Mouse (Mus musculus): ENCODE measurements around the gene Fam168a. TPM values are rescaled to one million over a fixed set of nuclear protein-coding genes. Genes with fewer than 3 reads are reported as not detected.

The Fam168a gene
- total RNA-seq, 2 experiments from 2014 or later = 217 to 233 TPM

Small RNA genes within 50 kb of the gene (microRNA-seq; reads per million reads assigned to microRNA genes)
- gene Mir3102 = 623 to 1,067 reads per million in 2 experiments

Other genes starting within 250 kb of the Fam168a start
- gene Ucp3, start 233.6 kb upstream of the Fam168a start, total RNA-seq (2021) = 1 to 10 TPM; 1.9 to 2.8 TPM
- 10 to 100 TPM; 60.5 to 73.3 TPM for gene Ucp2, start 213.3 kb upstream of the Fam168a start, total RNA-seq (2021)
- under 1 TPM; 0.36 to 0.77 TPM for gene Dnajb13, start 191.7 kb upstream of the Fam168a start, total RNA-seq (2021)
- gene Coa4, start 169.6 kb upstream of the Fam168a start, total RNA-seq (2021) = 1 to 10 TPM; 8.0 TPM
- gene Rab6a, start 99.2 kb upstream of the Fam168a start, total RNA-seq (2021) = 100 to 1,000 TPM; 373 to 390 TPM
- 10 to 100 TPM; 70.4 to 74.7 TPM for gene Mrpl48, start 98.3 kb upstream of the Fam168a start, total RNA-seq (2021)
- gene Plekhb1, start 44.2 kb upstream of the Fam168a start, total RNA-seq (2021) = 100 to 1,000 TPM; 285 to 292 TPM
- 10 to 100 TPM; 11.5 to 13.7 TPM for gene Relt, start 156.8 kb downstream of the Fam168a start, total RNA-seq (2021)
- gene Arhgef17, start 225.5 kb downstream of the Fam168a start, total RNA-seq (2021) = 100 to 1,000 TPM; 171 to 178 TPM